Mouse (Mus musculus) bone marrow, adult 2 months (tissue): Measurements from ENCODE around the gene Twf2. TPM values are rescaled to one million over a fixed set of nuclear protein-coding genes. Genes with fewer than 3 reads are reported as not detected.

Experiments
- H3K27ac ChIP-seq: fragments of 200-500 bp; 2 replicates; pipeline ENCODE4 v1.5.1; 2012; ENCODE audit warnings: low read depth, mild to moderate bottlenecking, control low read depth, inconsistent platforms, low read length; ENCODE audit not compliant: control insufficient read depth, poor library complexity, insufficient read depth
- H3K4me1 ChIP-seq: fragments of 200-500 bp; 2 replicates; pipeline ENCODE4 v1.6.1; 2011; ENCODE audit warnings: low read length; ENCODE audit not compliant: control insufficient read depth, insufficient read depth
- H3K4me3 ChIP-seq: fragments of 200-500 bp; replicated peaks from 2 replicates; pipeline ENCODE3; 2011; ENCODE audit warnings: mild to moderate bottlenecking, low read depth, low read length, control low read depth; ENCODE audit not compliant: control insufficient read depth
- CTCF ChIP-seq: fragments of 200-500 bp; IDR thresholded peaks from 2 replicates; pipeline ENCODE4 v1.5.1; 2011; ENCODE audit warnings: low read length, control low read depth; ENCODE audit not compliant: control insufficient read depth, insufficient read depth
- POLR2A ChIP-seq: fragments of 200-500 bp; IDR thresholded peaks from 2 replicates; pipeline ENCODE4 v1.6.1; 2011; ENCODE audit warnings: low read depth, mild to moderate bottlenecking, control low read depth, low read length, borderline replicate concordance; ENCODE audit not compliant: control insufficient read depth
- WGBS: fragments of 180-500 bp; shearing (Covaris S2); methylation state at CpG from one replicate; pipeline ENCODE4 v1.1.7; 2018; 5-methylcytosine and 5-hydroxymethylcytosine counted together
- polyA plus RNA-seq: library from polyadenylated mRNA; stranded (reverse); fragments of >200 nt; gene quantifications from 2 replicates; pipeline ENCODE4 v1.2.4, GENCODE M21; 2011; ENCODE audit warnings: low replicate concordance; ENCODE audit not compliant: missing spikeins, insufficient read depth, insufficient read length

Twf2 gene
- polyA plus RNA-seq, 1 experiment = 63.2 TPM

DNA sequence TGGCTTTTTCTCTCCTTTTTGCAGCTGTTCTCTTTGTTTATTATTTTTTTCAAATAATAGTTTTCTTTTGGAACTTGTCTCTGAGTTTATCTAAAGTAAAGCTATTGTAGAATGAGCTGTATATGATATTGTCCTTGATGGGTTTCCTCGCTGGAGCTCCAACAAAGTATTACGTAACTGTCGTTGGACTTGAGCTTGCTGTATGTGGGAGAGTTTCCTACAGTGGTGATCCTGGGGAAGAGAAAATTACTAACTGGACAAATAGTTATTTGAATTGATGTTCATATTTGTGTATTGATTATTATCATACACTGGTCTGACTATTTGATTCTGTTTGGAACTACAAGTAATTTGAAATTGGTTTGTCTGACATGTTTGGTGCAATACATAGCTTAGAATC, 30.4 kb upstream of the Twf2 start:
- TF ChIP-seq POLR2A (no peak), CTCF (no peak)
- H3K4me3 ChIP-seq = no peak overlapping the region
- H3K27ac ChIP-seq = no peak overlapping the region
- WGBS = 4% methylated on average over 3 of the region's 3 CpGs
- peaks cover 2% of the 10 kb centered on the region; the same call in 1 of the 2 replicates for H3K4me1 ChIP-seq

DNA sequence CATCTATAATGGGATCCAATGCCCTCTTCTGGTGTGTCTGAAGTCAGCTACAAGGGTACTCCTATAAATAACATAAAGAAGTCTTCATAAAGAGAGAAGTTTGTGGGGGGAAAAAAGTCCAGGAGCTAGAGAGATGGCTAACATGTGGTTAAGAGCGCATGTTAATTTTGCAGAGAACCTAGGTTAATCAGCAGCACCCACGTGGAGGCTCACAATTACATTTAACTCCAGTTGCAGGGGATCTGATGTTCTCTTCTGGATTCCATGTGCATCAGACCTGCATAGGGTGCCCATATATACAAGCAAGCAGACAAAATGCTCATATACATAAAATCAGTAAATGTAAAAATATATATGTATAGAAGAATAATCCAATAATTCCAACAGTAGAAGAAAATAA, 29.5 kb upstream of the Twf2 start:
- Histone ChIP-seq H3K4me1 (peaks cover 2% of the 10 kb centered on the region; the same call in 1 of the 2 replicates), H3K27ac (no peak overlapping the region), H3K4me3 (no peak overlapping the region)
- WGBS = 36% methylated on average over 2 of the region's 2 CpGs
- TF ChIP-seq CTCF (no peak), POLR2A (no peak)

DNA sequence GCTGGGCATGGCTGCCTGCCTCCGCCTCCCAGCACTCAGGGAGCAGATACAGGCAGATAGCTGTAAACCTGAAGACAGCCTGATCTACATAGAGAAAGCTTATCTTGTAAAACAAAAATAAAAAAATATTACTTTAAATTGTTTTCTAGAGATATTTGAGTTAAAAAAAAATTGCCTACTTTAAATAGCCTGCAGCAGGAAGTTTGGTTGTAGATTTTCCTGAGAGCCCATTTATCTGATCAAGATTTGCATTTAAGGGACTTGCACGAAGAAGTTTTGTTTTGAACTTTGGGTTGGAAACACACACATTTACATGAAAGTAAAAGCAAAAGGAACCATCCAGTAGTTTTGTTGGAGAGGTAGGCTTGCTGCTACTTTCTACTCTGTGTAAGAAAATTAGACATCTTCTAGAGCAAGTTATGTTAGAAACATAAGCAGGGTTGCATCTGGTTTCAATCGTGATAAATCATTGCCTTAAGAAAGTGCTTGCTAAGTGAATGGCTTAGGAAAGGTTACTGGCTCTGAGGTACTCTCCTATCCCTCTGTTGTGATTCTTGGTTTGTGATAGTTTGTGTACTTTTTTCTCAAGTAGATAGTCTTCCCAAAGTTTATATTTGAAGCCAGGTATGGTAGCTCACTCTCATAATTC, 27.2 kb upstream of the Twf2 start:
- Histone ChIP-seq H3K4me1 (peaks cover 2% of the 10 kb centered on the region; the same call in 1 of the 2 replicates), H3K27ac (no peak overlapping the region), H3K4me3 (no peak overlapping the region)
- TF ChIP-seq CTCF = no peak
- no peak for TF ChIP-seq POLR2A
- WGBS = 29% methylated on average over 3 of the region's 3 CpGs

DNA sequence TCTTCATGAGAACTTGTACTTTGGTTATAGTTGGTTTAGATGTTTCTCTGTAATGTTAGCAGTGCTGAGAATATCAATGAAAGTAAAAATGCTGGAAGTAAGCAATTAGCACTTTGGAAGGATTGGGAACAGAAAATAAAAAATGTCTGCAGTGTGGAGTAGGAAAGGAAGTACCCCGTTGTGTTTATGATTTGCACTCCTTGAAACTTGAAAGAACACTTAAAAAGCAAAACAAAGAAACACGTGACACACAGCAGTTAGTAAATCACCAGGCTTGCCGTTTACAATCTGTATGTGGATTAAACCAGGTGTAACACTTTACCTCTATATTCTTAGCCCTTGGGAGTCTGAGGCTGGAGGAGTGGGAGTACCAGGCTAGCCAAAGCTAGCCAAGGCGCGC, 26.1 kb upstream of the Twf2 start:
- Histone ChIP-seq H3K27ac (no peak overlapping the region), H3K4me3 (no peak overlapping the region), H3K4me1 (peaks cover 2% of the 10 kb centered on the region; the same call in 1 of the 2 replicates)
- TF ChIP-seq CTCF = no peak
- no peak for TF ChIP-seq POLR2A
- WGBS = 78% methylated on average over 5 of the region's 5 CpGs

DNA sequence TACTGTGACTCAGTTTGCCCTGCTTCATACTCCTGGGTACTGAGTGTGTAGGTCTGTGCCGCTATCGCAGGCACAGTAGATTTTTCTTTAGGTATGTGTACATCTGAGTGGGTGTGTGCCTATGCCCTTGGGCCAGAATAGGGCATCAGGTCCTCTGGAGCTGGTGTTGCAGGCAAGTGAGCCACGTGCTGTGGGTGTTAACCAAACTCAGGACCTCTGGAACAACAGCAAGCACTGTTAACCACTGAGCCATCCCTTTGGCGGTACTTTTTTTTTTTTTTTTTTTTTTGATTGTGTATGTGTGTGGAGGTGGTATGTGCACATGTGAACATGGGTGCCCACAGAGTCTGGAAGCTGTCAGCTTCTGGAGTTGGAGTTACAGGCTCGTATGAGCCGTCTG, 25.1 kb upstream of the Twf2 start:
- no peak overlapping the region for H3K27ac ChIP-seq
- WGBS = 89% methylated on average over 6 of the region's 6 CpGs
- TF ChIP-seq POLR2A (no peak), CTCF (no peak)
- H3K4me3 ChIP-seq = no peak overlapping the region
- H3K4me1 ChIP-seq = peaks cover 2% of the 10 kb centered on the region; the same call in 1 of the 2 replicates

DNA sequence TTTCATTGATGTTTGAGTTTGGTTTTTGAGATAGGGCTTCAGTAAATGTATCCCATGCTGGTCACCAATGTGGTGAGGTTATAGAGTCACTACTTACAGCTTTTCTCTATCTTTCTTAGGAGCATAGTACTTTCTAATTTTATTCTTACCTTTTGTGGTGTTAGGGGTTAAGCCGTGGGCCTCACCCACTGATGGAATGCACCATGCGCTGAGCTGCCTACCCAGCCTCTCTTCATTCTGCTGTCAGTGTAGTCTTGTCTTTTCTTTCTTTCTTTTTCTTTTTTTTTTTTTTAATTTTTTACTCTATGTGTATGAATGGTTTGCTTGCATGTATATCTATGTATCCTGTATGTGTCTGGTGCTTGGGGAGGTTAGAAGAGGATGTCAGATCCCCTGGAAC, 23.5 kb upstream of the Twf2 start:
- Histone ChIP-seq H3K4me1 (no peaks in the 10 kb centered on the region; the same call in 1 of the 2 replicates), H3K4me3 (no peak overlapping the region), H3K27ac (no peak overlapping the region)
- WGBS = 97% methylated on average over 2 of the region's 2 CpGs
- TF ChIP-seq CTCF (no peak), POLR2A (no peak)

DNA sequence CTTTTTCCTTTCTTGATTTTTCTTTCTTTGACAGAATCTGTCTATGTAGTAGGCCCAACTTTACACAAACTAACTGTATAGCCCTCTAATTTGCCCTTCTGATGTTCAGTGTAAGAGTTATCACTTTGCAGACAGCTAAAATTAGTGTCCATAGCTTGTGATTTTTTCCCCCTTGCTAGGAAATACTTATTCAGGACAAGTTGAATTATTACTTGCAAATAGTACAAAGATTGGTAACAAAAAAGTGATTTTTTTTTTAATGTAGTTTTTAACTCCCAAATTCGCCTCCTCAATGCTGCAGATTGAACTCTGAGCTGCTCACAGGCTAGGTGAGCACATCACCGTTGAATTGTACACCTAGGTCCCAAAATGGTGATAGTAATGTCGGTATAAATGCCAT, 22.9 kb upstream of the Twf2 start:
- 91% methylated on average over 3 of the region's 3 CpGs for WGBS
- no peaks in the 10 kb centered on the region; the same call in 1 of the 2 replicates for H3K4me1 ChIP-seq
- no peak overlapping the region for H3K27ac ChIP-seq
- no peak overlapping the region for H3K4me3 ChIP-seq
- TF ChIP-seq POLR2A (no peak), CTCF (no peak)

DNA sequence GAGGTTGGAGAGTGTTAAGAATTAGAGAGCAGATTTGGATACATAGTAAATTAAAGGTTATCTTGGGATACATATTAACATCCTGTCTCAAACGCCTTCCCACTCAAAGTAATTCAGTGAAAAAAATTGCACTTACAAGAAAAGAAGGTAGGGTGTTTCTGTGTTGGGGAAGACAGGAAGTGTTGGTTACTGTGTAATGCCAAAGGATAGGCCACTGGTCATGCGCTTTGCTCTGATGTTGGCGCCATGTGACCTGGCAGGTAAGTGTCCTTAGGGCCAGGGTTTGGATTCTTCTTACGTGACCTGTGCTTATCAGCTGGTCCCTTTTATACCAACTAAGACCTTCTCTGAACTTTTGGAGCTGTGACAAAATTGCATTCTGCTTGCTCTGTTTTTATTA, 20.8 kb upstream of the Twf2 start:
- Histone ChIP-seq H3K4me3 (no peak overlapping the region), H3K4me1 (no peaks in the 10 kb centered on the region; the same call in 1 of the 2 replicates), H3K27ac (no peak overlapping the region)
- no peak for TF ChIP-seq CTCF
- TF ChIP-seq POLR2A = no peak
- 86% methylated on average over 4 of the region's 4 CpGs for WGBS
